Mouse (Mus musculus): ENCODE measurements around the gene Rex1bd. TPM values are rescaled to one million over a fixed set of nuclear protein-coding genes. Genes with fewer than 3 reads are reported as not detected.

The Rex1bd gene
- polyA plus RNA-seq, 1 experiment from 2014 or later = 155 TPM

- no peak overlapping the region for H3K4me2 ChIP-seq (replicated peaks)
- peaks cover 10% of the 10 kb centered on the region; the same call in 1 of the 2 replicates for H3K36me3 ChIP-seq
- H3K27me3 ChIP-seq = no peaks in the 10 kb centered on the region
- ATAC-seq (ENCODE audit: insufficient number of reproducible peaks, low FRiP score, low TSS enrichment, low read depth) = no peak
- H3K27ac ChIP-seq (replicated peaks) = no peak overlapping the region
- H3K9me3 ChIP-seq (replicated peaks) = no peaks in the 10 kb centered on the region
- WGBS = 55% methylated on average over 10 of the region's 10 CpGs
- no peak overlapping the region for H3K4me3 ChIP-seq (replicated peaks)
- peaks cover 25% of the 10 kb centered on the region for H3K4me1 ChIP-seq
- no peak overlapping the region for H3K9ac ChIP-seq
These were observed 37.1 kb downstream of the Rex1bd start for GRCm38 (mm10) chr8:70469295-70469916.

GRCm38 (mm10) chr8:70468733-70469132 is 37.8 kb downstream of the Rex1bd start:
- Histone ChIP-seq H3K27me3 (no peaks in the 10 kb centered on the region), H3K4me3 (replicated peaks) (no peak overlapping the region), H3K9me3 (replicated peaks) (no peaks in the 10 kb centered on the region), H3K4me1 (peaks cover 25% of the 10 kb centered on the region), H3K9ac (no peak overlapping the region), H3K4me2 (replicated peaks) (no peak overlapping the region), H3K36me3 (peaks cover 10% of the 10 kb centered on the region; the same call in 1 of the 2 replicates), H3K27ac (replicated peaks) (no peak overlapping the region)
- WGBS = 92% methylated on average over 4 of the region's 4 CpGs
- no peak for ATAC-seq (ENCODE audit: insufficient number of reproducible peaks, low FRiP score, low TSS enrichment, low read depth)

GRCm38 (mm10) chr8:70467907-70468306 is 38.6 kb downstream of the Rex1bd start:
- no peak for ATAC-seq (ENCODE audit: insufficient number of reproducible peaks, low FRiP score, low TSS enrichment, low read depth)
- H3K27me3 ChIP-seq = no peaks in the 10 kb centered on the region
- no peak overlapping the region for H3K9ac ChIP-seq
- peaks cover 25% of the 10 kb centered on the region for H3K4me1 ChIP-seq
- WGBS = 53% methylated on average over 1 of the region's 1 CpGs
- peaks cover 10% of the 10 kb centered on the region; the same call in 1 of the 2 replicates for H3K36me3 ChIP-seq
- H3K27ac ChIP-seq (replicated peaks) = no peak overlapping the region
- H3K9me3 ChIP-seq (replicated peaks) = no peaks in the 10 kb centered on the region
- no peak overlapping the region for H3K4me2 ChIP-seq (replicated peaks)
- no peak overlapping the region for H3K4me3 ChIP-seq (replicated peaks)

GRCm38 (mm10) chr8:70467229-70467725 is 39.3 kb downstream of the Rex1bd start:
- Histone ChIP-seq H3K4me1 (peaks cover 25% of the 10 kb centered on the region), H3K27ac (replicated peaks) (0 out of 2 replicates have a peak overlapping the region, but pooled peaks have one; percentile 2), H3K9me3 (replicated peaks) (no peaks in the 10 kb centered on the region), H3K36me3 (peaks cover 10% of the 10 kb centered on the region; the same call in 1 of the 2 replicates), H3K9ac (no peak overlapping the region), H3K4me3 (replicated peaks) (no peak overlapping the region), H3K27me3 (no peaks in the 10 kb centered on the region), H3K4me2 (replicated peaks) (no peak overlapping the region)
- no peak for ATAC-seq (ENCODE audit: insufficient number of reproducible peaks, low FRiP score, low TSS enrichment, low read depth)
- WGBS = 58% methylated on average over 5 of the region's 5 CpGs

- ATAC-seq (ENCODE audit: insufficient number of reproducible peaks, low FRiP score, low TSS enrichment, low read depth) = no peak
- 54% methylated on average over 11 of the region's 11 CpGs for WGBS
- H3K27me3 ChIP-seq = no peaks in the 10 kb centered on the region
- no peak overlapping the region for H3K9ac ChIP-seq
- peaks cover 10% of the 10 kb centered on the region; the same call in 1 of the 2 replicates for H3K36me3 ChIP-seq
- H3K4me1 ChIP-seq = peaks cover 25% of the 10 kb centered on the region
- 0 out of 2 replicates have a peak overlapping the region, but pooled peaks have one; percentile 2 for H3K27ac ChIP-seq (replicated peaks)
- no peak overlapping the region for H3K4me2 ChIP-seq (replicated peaks)
- no peaks in the 10 kb centered on the region for H3K9me3 ChIP-seq (replicated peaks)
- H3K4me3 ChIP-seq (replicated peaks) = no peak overlapping the region
These were observed 39.8 kb downstream of the Rex1bd start for GRCm38 (mm10) chr8:70466771-70467170.

- H3K9ac ChIP-seq = no peak overlapping the region
- no peaks in the 10 kb centered on the region for H3K9me3 ChIP-seq (replicated peaks)
- peaks cover 25% of the 10 kb centered on the region for H3K4me1 ChIP-seq
- no peak overlapping the region for H3K27ac ChIP-seq (replicated peaks)
- H3K4me3 ChIP-seq (replicated peaks) = no peak overlapping the region
- H3K27me3 ChIP-seq = no peaks in the 10 kb centered on the region
- 86% methylated on average over 4 of the region's 4 CpGs for WGBS
- H3K4me2 ChIP-seq (replicated peaks) = no peak overlapping the region
- peaks cover 10% of the 10 kb centered on the region; the same call in 1 of the 2 replicates for H3K36me3 ChIP-seq
- no peak for ATAC-seq (ENCODE audit: insufficient number of reproducible peaks, low FRiP score, low TSS enrichment, low read depth)
These were observed 40.2 kb downstream of the Rex1bd start for GRCm38 (mm10) chr8:70466305-70466704.

- Histone ChIP-seq H3K36me3 (peaks cover 10% of the 10 kb centered on the region; the same call in 1 of the 2 replicates), H3K4me2 (replicated peaks) (no peak overlapping the region), H3K9ac (no peak overlapping the region), H3K9me3 (replicated peaks) (no peaks in the 10 kb centered on the region), H3K27ac (replicated peaks) (no peak overlapping the region), H3K4me1 (peaks cover 25% of the 10 kb centered on the region), H3K4me3 (replicated peaks) (no peak overlapping the region), H3K27me3 (no peaks in the 10 kb centered on the region)
- WGBS = 93% methylated on average over 4 of the region's 4 CpGs
- ATAC-seq (ENCODE audit: insufficient number of reproducible peaks, low FRiP score, low TSS enrichment, low read depth) = no peak
These were observed 40.9 kb downstream of the Rex1bd start for GRCm38 (mm10) chr8:70465701-70466100.

GRCm38 (mm10) chr8:70464162-70464561 is 42.4 kb downstream of the Rex1bd start:
- Histone ChIP-seq H3K4me3 (replicated peaks) (no peak overlapping the region), H3K9me3 (replicated peaks) (no peaks in the 10 kb centered on the region), H3K9ac (no peak overlapping the region), H3K27me3 (no peaks in the 10 kb centered on the region), H3K36me3 (peaks cover 10% of the 10 kb centered on the region; the same call in 1 of the 2 replicates), H3K4me1 (peaks cover 25% of the 10 kb centered on the region), H3K4me2 (replicated peaks) (no peak overlapping the region), H3K27ac (replicated peaks) (no peak overlapping the region)
- ATAC-seq (ENCODE audit: insufficient number of reproducible peaks, low FRiP score, low TSS enrichment, low read depth) = no peak
- 84% methylated on average over 6 of the region's 6 CpGs for WGBS

- Histone ChIP-seq H3K4me2 (replicated peaks) (no peak overlapping the region), H3K9me3 (replicated peaks) (no peaks in the 10 kb centered on the region), H3K27me3 (no peaks in the 10 kb centered on the region), H3K27ac (replicated peaks) (no peak overlapping the region), H3K4me1 (peaks cover 25% of the 10 kb centered on the region), H3K36me3 (peaks cover 10% of the 10 kb centered on the region; the same call in 1 of the 2 replicates), H3K4me3 (replicated peaks) (no peak overlapping the region), H3K9ac (no peak overlapping the region)
- 81% methylated on average over 4 of the region's 4 CpGs for WGBS
- ATAC-seq (ENCODE audit: insufficient number of reproducible peaks, low FRiP score, low TSS enrichment, low read depth) = no peak
These were observed 43.2 kb downstream of the Rex1bd start for GRCm38 (mm10) chr8:70463306-70463705.

GRCm38 (mm10) chr8:70462516-70462813 is 44.1 kb downstream of the Rex1bd start:
- Histone ChIP-seq H3K4me2 (replicated peaks) (no peak overlapping the region), H3K4me3 (replicated peaks) (no peak overlapping the region), H3K27me3 (no peaks in the 10 kb centered on the region), H3K4me1 (peaks cover 19% of the 10 kb centered on the region), H3K9ac (no peak overlapping the region), H3K27ac (replicated peaks) (no peak overlapping the region), H3K9me3 (replicated peaks) (no peaks in the 10 kb centered on the region), H3K36me3 (peaks cover 10% of the 10 kb centered on the region; the same call in 1 of the 2 replicates)
- WGBS = 93% methylated on average over 8 of the region's 8 CpGs
- no peak for ATAC-seq (ENCODE audit: insufficient number of reproducible peaks, low FRiP score, low TSS enrichment, low read depth)

GRCm38 (mm10) chr8:70461765-70462515 is 44.6 kb downstream of the Rex1bd start:
- H3K9ac ChIP-seq = no peak overlapping the region
- no peak overlapping the region for H3K4me2 ChIP-seq (replicated peaks)
- WGBS = 86% methylated on average over 16 of the region's 16 CpGs
- peaks cover 8% of the 10 kb centered on the region; the same call in 1 of the 2 replicates for H3K36me3 ChIP-seq
- no peaks in the 10 kb centered on the region for H3K9me3 ChIP-seq (replicated peaks)
- no peak overlapping the region for H3K4me3 ChIP-seq (replicated peaks)
- no peak for ATAC-seq (ENCODE audit: insufficient number of reproducible peaks, low FRiP score, low TSS enrichment, low read depth)
- H3K27ac ChIP-seq (replicated peaks) = no peak overlapping the region
- H3K27me3 ChIP-seq = no peaks in the 10 kb centered on the region
- H3K4me1 ChIP-seq = peaks cover 13% of the 10 kb centered on the region

Data from embryonic facial prominence, embryonic 15.5 days (tissue).